Mouse (Mus musculus) E14TG2a.4 (cell line): Measurements from ENCODE around the gene Nrf1.

Source experiments
- CTCF ChIP-seq: conservative IDR thresholded peaks from 2 replicates; pipeline ENCODE4 v1.5.1; 2014; ENCODE audit warnings: low read length
- NANOG ChIP-seq: IDR thresholded peaks from 2 replicates; pipeline ENCODE4 v1.6.1; 2014; ENCODE audit warnings: borderline replicate concordance, low read length, mixed read lengths
- POU5F1 ChIP-seq: IDR thresholded peaks from 2 replicates; pipeline ENCODE4 v1.6.1; 2014; ENCODE audit warnings: low read length, borderline replicate concordance

- TF ChIP-seq CTCF (no peak), POU5F1 (no peak), NANOG (no peak)
Measured at GRCm38 (mm10) chr6:30178023-30178639, 130.3 kb downstream of the Nrf1 start.
